Mouse (Mus musculus) embryonic fibroblast, embryonic 13.5 days (primary cell): ENCODE data around the gene Parp11.

Experiments used
- CTCF ChIP-seq: IDR thresholded peaks from 2 replicates; pipeline ENCODE4 v1.5.1; 2011; ENCODE audit warnings: mild to moderate bottlenecking, control low read depth, low read length, moderate library complexity, borderline replicate concordance; ENCODE audit not compliant: insufficient read depth
- POLR2A ChIP-seq: IDR thresholded peaks from 2 replicates; pipeline ENCODE4 v1.6.1; 2011; ENCODE audit warnings: low read depth, mild to moderate bottlenecking, control low read depth, low read length, moderate library complexity

DNA sequence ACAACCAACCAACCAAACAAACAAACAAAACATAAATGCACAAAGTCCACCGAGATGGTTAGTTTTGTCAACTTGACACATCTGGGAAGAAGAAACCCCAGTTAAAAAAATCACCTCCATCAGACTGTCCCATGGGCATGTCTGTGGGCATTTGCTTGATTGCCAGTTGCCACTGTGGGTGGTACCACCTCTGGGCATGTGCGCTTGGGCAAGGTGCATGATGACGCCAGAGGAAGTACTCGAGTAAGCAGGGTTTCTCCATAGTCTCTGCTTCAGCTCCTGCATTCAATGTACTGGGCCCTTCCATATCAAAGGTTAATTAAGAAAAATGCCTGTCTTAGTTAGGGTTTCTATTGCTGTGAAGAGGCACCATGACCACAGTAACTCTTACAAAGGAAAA, 92.6 kb downstream of the Parp11 start:
- TF ChIP-seq POLR2A (no peak), CTCF (no peak)
